Mouse (Mus musculus) lung, embryonic 16.5 days (tissue): ENCODE data around the gene Pnkp. TPM values are rescaled to one million over a fixed set of nuclear protein-coding genes. Genes with fewer than 3 reads are reported as not detected.
A peak's percentile ranks its signal among the peaks of the same experiment; 100 is the strongest.

Experiments used
- ATAC-seq: fragments of 200-750 bp; cut with Nextera tagmentation; 2 replicates; pipeline ENCODE4 v1.8.0; 2017; ENCODE audit warnings: low read depth, mild to moderate bottlenecking, moderate library complexity
- H3K27ac ChIP-seq: fragments of 300-500 bp; sonication (generic); 2 replicates; pipeline ENCODE4 v1.5.1; 2014; ENCODE audit warnings: mild to moderate bottlenecking, control low read depth, low read length
- H3K27me3 ChIP-seq: fragments of 300-500 bp; sonication (generic); 2 replicates; pipeline ENCODE4 v1.6.1; 2014; ENCODE audit warnings: low read depth, low read length, mixed read lengths; ENCODE audit not compliant: control insufficient read depth, insufficient read depth
- H3K36me3 ChIP-seq: fragments of 300-500 bp; sonication (generic); 2 replicates; pipeline ENCODE4 v1.6.1; 2014; ENCODE audit warnings: low read length; ENCODE audit not compliant: control insufficient read depth, insufficient read depth
- H3K4me1 ChIP-seq: fragments of 300-500 bp; sonication (generic); replicated peaks from 2 replicates; pipeline ENCODE4 v1.6.1; 2014; ENCODE audit warnings: low read length, mixed read lengths; ENCODE audit not compliant: control insufficient read depth, insufficient read depth
- H3K4me2 ChIP-seq: fragments of 300-500 bp; sonication (generic); 2 replicates; pipeline ENCODE4 v1.6.1; 2014; ENCODE audit warnings: low read depth, low read length, control low read depth
- H3K4me3 ChIP-seq: fragments of 300-500 bp; sonication (generic); 2 replicates; pipeline ENCODE4 v1.5.1; 2014; ENCODE audit warnings: mild to moderate bottlenecking, low read length, control low read depth
- H3K9ac ChIP-seq: fragments of 300-500 bp; sonication (generic); 2 replicates; pipeline ENCODE4 v1.6.1; 2014; ENCODE audit warnings: low read length, control low read depth
- H3K9me3 ChIP-seq: fragments of 300-500 bp; sonication (generic); 2 replicates; pipeline ENCODE4 v1.6.1; 2016; ENCODE audit warnings: low read length; ENCODE audit not compliant: control insufficient read depth
- WGBS: fragments of 180-500 bp; shearing (Covaris S2); extraction: QIAGEN DNeasy Blood & Tissue Kit; methylation state at CpG from one replicate; pipeline ENCODE4 v1.1.7; 2014; 5-methylcytosine and 5-hydroxymethylcytosine counted together
- polyA plus RNA-seq: library from polyadenylated mRNA; unstranded; fragments of >200 nt; fragmentation: Nextera tagmentation; extraction: Ambion mirVana; gene quantifications from 2 replicates; pipeline ENCODE4 v1.2.1, GENCODE M21; 2015

The Pnkp gene
- polyA plus RNA-seq, 1 experiment from 2014 or later = 38.0 TPM

- WGBS = 13% methylated on average over 6 of the region's 6 CpGs
- peaks cover 22% of the 10 kb centered on the region for H3K4me1 ChIP-seq
- ATAC-seq = no peak
Measured at GRCm38 (mm10) chr7:44891611-44892010, 34.7 kb downstream of the Pnkp start.

GRCm38 (mm10) chr7:44892276-44892921 lies 35.5 kb downstream of the Pnkp start, which contains the start of gene Med25:
Gene Med25, minus strand, starts transcription at chr7:44892712.
- Histone ChIP-seq H3K4me3 (peak within 1 kb of the TSS; percentile 59), H3K27me3 (no peaks in the 10 kb centered on the region), H3K9me3 (no peaks in the 10 kb centered on the region), H3K4me2 (peak within 1 kb of the TSS; percentile 86), H3K36me3 (peaks cover 6% of the 10 kb centered on the region; the same call in 1 of the 2 replicates), H3K27ac (peak within 1 kb of the TSS; percentile 94), H3K4me1 (peaks cover 28% of the 10 kb centered on the region), H3K9ac (peak within 1 kb of the TSS; percentile 81)
- WGBS = 1% methylated on average over 42 of the region's 56 CpGs
- peak; percentile 84 for ATAC-seq

More at GRCm38 (mm10) chr7:44891611-44892010, 34.7 kb downstream of the Pnkp start:
- peak overlapping the region; percentile 81 for H3K9ac ChIP-seq
- peak overlapping the region; percentile 59 for H3K4me3 ChIP-seq
- peak overlapping the region; percentile 86 for H3K4me2 ChIP-seq
- H3K36me3 ChIP-seq = peaks cover 10% of the 10 kb centered on the region
- H3K27me3 ChIP-seq = no peaks in the 10 kb centered on the region
- H3K27ac ChIP-seq = peak overlapping the region; percentile 94; the same call in 1 of the 2 replicates
- H3K9me3 ChIP-seq = no peaks in the 10 kb centered on the region

GRCm38 (mm10) chr7:44893197-44893596 lies 36.3 kb downstream of the Pnkp start:
- H3K27me3 ChIP-seq = no peaks in the 10 kb centered on the region
- peak overlapping the region; percentile 30 for H3K4me3 ChIP-seq
- 11% methylated on average over 8 of the region's 8 CpGs for WGBS
- ATAC-seq = no peak
- H3K4me2 ChIP-seq = peak overlapping the region; percentile 49
- peak overlapping the region; percentile 47; the same call in 1 of the 2 replicates for H3K9ac ChIP-seq
- peak overlapping the region; percentile 91 for H3K27ac ChIP-seq
- H3K4me1 ChIP-seq = peaks cover 28% of the 10 kb centered on the region
- H3K9me3 ChIP-seq = no peaks in the 10 kb centered on the region
- H3K36me3 ChIP-seq = peaks cover 6% of the 10 kb centered on the region; the same call in 1 of the 2 replicates

- H3K4me3 ChIP-seq = no peak overlapping the region
- H3K36me3 ChIP-seq = no peaks in the 10 kb centered on the region
- H3K4me2 ChIP-seq = no peak overlapping the region
- H3K27me3 ChIP-seq = no peaks in the 10 kb centered on the region
- 89% methylated on average over 3 of the region's 3 CpGs for WGBS
- no peaks in the 10 kb centered on the region for H3K9me3 ChIP-seq
- H3K9ac ChIP-seq = no peak overlapping the region
- ATAC-seq = no peak
- peaks cover 33% of the 10 kb centered on the region for H3K4me1 ChIP-seq
- H3K27ac ChIP-seq = no peak overlapping the region
Measured at GRCm38 (mm10) chr7:44894175-44894574, 37.2 kb downstream of the Pnkp start.

GRCm38 (mm10) chr7:44895206-44895592 lies 38.3 kb downstream of the Pnkp start:
- WGBS = 67% methylated on average over 7 of the region's 7 CpGs
- 0 out of 2 replicates have a peak, but pooled peaks cover 3% of the 10 kb centered on the region for H3K36me3 ChIP-seq
- H3K27ac ChIP-seq = no peak overlapping the region; the same call in 1 of the 2 replicates
- peak overlapping the region; percentile 70 for H3K4me3 ChIP-seq
- no peak overlapping the region for H3K9ac ChIP-seq
- no peaks in the 10 kb centered on the region for H3K27me3 ChIP-seq
- no peaks in the 10 kb centered on the region for H3K9me3 ChIP-seq
- H3K4me1 ChIP-seq = peaks cover 33% of the 10 kb centered on the region
- peak overlapping the region; percentile 78 for H3K4me2 ChIP-seq
- no peak for ATAC-seq

- peaks cover 29% of the 10 kb centered on the region for H3K4me1 ChIP-seq
- 0 out of 2 replicates have a peak, but pooled peaks cover 3% of the 10 kb centered on the region for H3K36me3 ChIP-seq
- H3K4me2 ChIP-seq = peak within 1 kb of the TSS; percentile 78
- ATAC-seq = peak; percentile 68
- peak within 1 kb of the TSS; percentile 70 for H3K4me3 ChIP-seq
- H3K9ac ChIP-seq = peak within 1 kb of the TSS; percentile 85
- H3K27ac ChIP-seq = peak within 1 kb of the TSS; percentile 83
- WGBS = under 1% methylated on average over 34 of the region's 34 CpGs
- no peaks in the 10 kb centered on the region for H3K27me3 ChIP-seq
- H3K9me3 ChIP-seq = no peaks in the 10 kb centered on the region
Measured at GRCm38 (mm10) chr7:44895593-44896434, 38.9 kb downstream of the Pnkp start, which contains the start of gene Fuz. Gene Fuz, plus strand, starts transcription at chr7:44896079.

GRCm38 (mm10) chr7:44896499-44896898 lies 39.6 kb downstream of the Pnkp start:
- Histone ChIP-seq H3K4me2 (peak overlapping the region; percentile 78), H3K9me3 (no peaks in the 10 kb centered on the region), H3K9ac (peak overlapping the region; percentile 85), H3K4me1 (peaks cover 27% of the 10 kb centered on the region), H3K27me3 (no peaks in the 10 kb centered on the region), H3K4me3 (peak overlapping the region; percentile 70), H3K36me3 (0 out of 2 replicates have a peak, but pooled peaks cover 3% of the 10 kb centered on the region), H3K27ac (peak overlapping the region; percentile 83)
- ATAC-seq = no peak
- 23% methylated on average over 10 of the region's 10 CpGs for WGBS

- no peak overlapping the region for H3K27ac ChIP-seq
- H3K4me2 ChIP-seq = no peak overlapping the region
Measured at GRCm38 (mm10) chr7:44898607-44899006, 41.7 kb downstream of the Pnkp start.

GRCm38 (mm10) chr7:44900632-44901031 lies 43.7 kb downstream of the Pnkp start:
- Histone ChIP-seq H3K36me3 (peaks cover 30% of the 10 kb centered on the region), H3K9me3 (no peaks in the 10 kb centered on the region), H3K4me1 (peaks cover 24% of the 10 kb centered on the region), H3K4me2 (no peak overlapping the region), H3K27ac (no peak overlapping the region), H3K9ac (no peak overlapping the region), H3K27me3 (no peaks in the 10 kb centered on the region), H3K4me3 (no peak overlapping the region)
- no peak for ATAC-seq
- 83% methylated on average over 11 of the region's 11 CpGs for WGBS

More at GRCm38 (mm10) chr7:44898607-44899006, 41.7 kb downstream of the Pnkp start:
- no peaks in the 10 kb centered on the region for H3K27me3 ChIP-seq
- no peak overlapping the region for H3K4me3 ChIP-seq
- ATAC-seq = no peak
- H3K9ac ChIP-seq = no peak overlapping the region
- WGBS = 31% methylated on average over 18 of the region's 19 CpGs
- peaks cover 27% of the 10 kb centered on the region for H3K4me1 ChIP-seq
- peaks cover 9% of the 10 kb centered on the region for H3K36me3 ChIP-seq
- H3K9me3 ChIP-seq = no peaks in the 10 kb centered on the region
